Mouse (Mus musculus) erythroblast, embryonic 14.5 days (primary cell): ENCODE results near the gene Nid2. TPM values are rescaled to one million over a fixed set of nuclear protein-coding genes. Genes with fewer than 3 reads are reported as not detected.

ENCODE experiments used
- H3K27me3 ChIP-seq: 2 replicates; pipeline ENCODE4 v1.6.1; 2012; ENCODE audit warnings: inconsistent platforms; ENCODE audit not compliant: control insufficient read depth
- H3K36me3 ChIP-seq: 2 replicates; pipeline ENCODE4 v1.6.1; 2012; ENCODE audit warnings: mild to moderate bottlenecking, inconsistent platforms; ENCODE audit not compliant: control insufficient read depth
- H3K4me1 ChIP-seq: 2 replicates; pipeline ENCODE4 v1.6.1; 2012; ENCODE audit warnings: inconsistent platforms; ENCODE audit not compliant: control insufficient read depth
- H3K4me3 ChIP-seq: replicated peaks from 2 replicates; pipeline ENCODE3; 2012; ENCODE audit warnings: moderate library complexity, mild to moderate bottlenecking, inconsistent platforms
- H3K9me3 ChIP-seq: 2 replicates; pipeline ENCODE4 v1.6.1; 2012; ENCODE audit warnings: low read length, inconsistent platforms, mixed read lengths; ENCODE audit not compliant: control insufficient read depth
- GATA1 ChIP-seq: IDR thresholded peaks from 2 replicates; pipeline ENCODE4 v1.6.1; 2012; ENCODE audit warnings: low read length, inconsistent platforms, mixed read lengths
- TAL1 ChIP-seq: IDR thresholded peaks from 3 replicates; pipeline ENCODE4 v1.6.1; 2012; ENCODE audit warnings: low read length, inconsistent platforms, mixed read lengths
- polyA plus RNA-seq: library from polyadenylated mRNA; stranded (reverse); fragments of >175 nt; gene quantifications from 2 replicates; pipeline ENCODE4 v1.2.3, GENCODE M21; 2012

Gene Nid2
- polyA plus RNA-seq, 1 experiment: 0.07 TPM

DNA sequence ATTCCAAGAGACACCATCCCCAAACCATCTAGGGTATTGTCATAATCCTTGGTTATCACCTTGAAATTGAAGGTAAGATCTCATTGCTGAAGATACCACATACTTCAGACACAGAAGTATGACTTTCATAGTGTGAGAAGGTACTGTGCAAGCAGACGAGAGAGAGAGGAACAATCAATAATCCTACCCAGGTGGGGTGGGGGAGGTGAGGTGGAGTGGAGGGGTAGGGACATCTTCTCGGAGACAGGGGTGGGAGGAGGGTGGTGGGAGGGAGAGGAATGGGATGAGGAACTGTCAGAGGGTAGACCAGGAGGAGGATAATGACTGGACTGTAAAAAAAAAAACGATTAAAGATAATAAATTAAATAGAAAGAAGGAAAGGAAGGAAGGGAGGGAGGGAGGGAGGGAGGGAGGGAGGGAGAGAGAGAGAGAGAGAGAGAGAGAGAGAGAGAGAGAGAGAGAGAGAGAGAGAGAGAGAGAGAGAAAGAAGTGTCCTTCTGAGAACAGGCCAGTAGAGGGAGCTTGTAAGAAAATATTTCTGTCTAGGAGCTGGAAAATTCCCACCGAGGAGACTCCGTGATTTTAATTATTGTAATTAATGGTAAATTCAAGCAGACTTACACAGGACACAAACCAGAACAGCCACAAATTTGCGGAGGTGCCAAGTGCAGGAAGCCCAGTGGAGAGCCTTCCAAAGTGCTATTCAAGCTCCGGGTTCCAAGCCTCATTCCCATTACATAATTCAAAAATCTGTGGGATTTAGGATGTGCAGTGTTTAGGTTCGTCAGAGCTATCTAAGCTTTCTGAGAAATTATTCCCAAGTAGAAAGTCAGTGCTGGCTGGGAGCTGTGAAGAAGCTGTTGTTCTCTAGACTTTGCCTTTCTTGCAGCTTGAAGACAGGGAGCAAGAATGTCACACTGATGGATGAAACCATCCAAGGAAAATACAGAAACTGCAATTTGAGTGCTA is 108.0 kb downstream of the Nid2 start:
- H3K9me3 ChIP-seq: no peaks in the 10 kb centered on the region
- H3K27me3 ChIP-seq: no peaks in the 10 kb centered on the region
- TF ChIP-seq GATA1: no peak
- TF ChIP-seq TAL1: no peak
- H3K36me3 ChIP-seq: no peaks in the 10 kb centered on the region
- H3K4me1 ChIP-seq: no peaks in the 10 kb centered on the region
- H3K4me3 ChIP-seq: no peak overlapping the region

DNA sequence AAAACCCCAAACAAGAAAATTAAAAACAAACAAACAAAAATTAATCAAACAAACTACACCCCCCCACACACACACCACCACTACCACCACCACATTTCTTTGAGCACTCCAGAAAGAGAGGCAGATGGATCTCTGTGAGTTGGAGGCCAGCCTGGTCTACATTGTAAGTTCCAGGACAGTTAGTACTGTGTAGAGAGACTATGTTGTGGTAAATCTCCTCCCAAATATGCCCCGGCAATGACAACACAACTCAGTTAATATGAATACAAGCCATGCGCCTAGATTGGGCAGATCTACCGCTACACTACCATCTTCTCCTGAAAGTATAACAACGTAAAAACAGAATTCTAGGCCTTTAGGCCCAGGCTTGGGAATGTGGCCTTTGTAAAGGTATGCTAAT is 109.2 kb downstream of the Nid2 start:
- no peak for TF ChIP-seq GATA1
- Histone ChIP-seq H3K27me3 (no peaks in the 10 kb centered on the region), H3K4me1 (no peaks in the 10 kb centered on the region), H3K4me3 (no peak overlapping the region), H3K9me3 (no peaks in the 10 kb centered on the region), H3K36me3 (no peaks in the 10 kb centered on the region)

Other genes starting within 250 kb of the Nid2 start
- gene Gm2244, start 201.3 kb upstream of the Nid2 start, polyA plus RNA-seq: 0.06 TPM in 1 of 2 replicates, not detected in the other
- not detected in 2 replicates for gene Gm2237, start 166.1 kb upstream of the Nid2 start, polyA plus RNA-seq
- not detected in 2 replicates for gene Gm5458, start 148.7 kb upstream of the Nid2 start, polyA plus RNA-seq
- gene Rtraf, start 72.6 kb downstream of the Nid2 start, polyA plus RNA-seq: 13.4 and 15.5 TPM in 2 replicates
- not detected in 2 replicates for gene Gng2, start 226.4 kb downstream of the Nid2 start, polyA plus RNA-seq